Mouse (Mus musculus) midbrain, embryonic 16.5 days (tissue): ENCODE measurements at regions not wholly inside any gene's neighbourhood (a gene's known extent, or its start where the extent isn't known, plus 50 kb on each side); places are given as distances from the start of the nearest gene placed in this dataset.

Experiments
- ATAC-seq: fragments of 200-750 bp; cut with Nextera tagmentation; 2 replicates; pipeline ENCODE4 v1.8.0; 2017; ENCODE audit warnings: moderate TSS enrichment
- H3K27ac ChIP-seq: fragments of 300-500 bp; sonication (generic); 2 replicates; pipeline ENCODE4 v1.5.1; 2014; ENCODE audit warnings: mild to moderate bottlenecking, low read length, mixed read lengths
- H3K27me3 ChIP-seq: fragments of 300-500 bp; sonication (generic); 2 replicates; pipeline ENCODE4 v1.6.1; 2014; ENCODE audit warnings: low read depth, low read length, mixed read lengths; ENCODE audit not compliant: control insufficient read depth, insufficient read depth
- H3K36me3 ChIP-seq: fragments of 300-500 bp; sonication (generic); 2 replicates; pipeline ENCODE4 v1.6.1; 2014; ENCODE audit warnings: mild to moderate bottlenecking, low read length, moderate library complexity, mixed read lengths; ENCODE audit not compliant: control insufficient read depth, insufficient read depth
- H3K4me1 ChIP-seq: fragments of 300-500 bp; sonication (generic); 2 replicates; pipeline ENCODE4 v1.6.1; 2014; ENCODE audit warnings: mild to moderate bottlenecking, low read length, mixed read lengths; ENCODE audit not compliant: control insufficient read depth, insufficient read depth
- H3K4me2 ChIP-seq: fragments of 300-500 bp; sonication (generic); 2 replicates; pipeline ENCODE4 v1.6.1; 2014; ENCODE audit warnings: mild to moderate bottlenecking, low read length, mixed read lengths
- H3K4me3 ChIP-seq: fragments of 300-500 bp; sonication (generic); 2 replicates; pipeline ENCODE4 v1.5.1; 2014; ENCODE audit warnings: low read depth, mild to moderate bottlenecking, low read length, moderate library complexity, mixed read lengths
- H3K9ac ChIP-seq: fragments of 300-500 bp; sonication (generic); 2 replicates; pipeline ENCODE4 v1.6.1; 2014; ENCODE audit warnings: low read depth, low read length, mixed read lengths
- H3K9me3 ChIP-seq: fragments of 300-500 bp; sonication (generic); replicated peaks from 2 replicates; pipeline ENCODE4 v1.6.1; 2014; ENCODE audit warnings: mild to moderate bottlenecking, low read length, mixed read lengths; ENCODE audit not compliant: control insufficient read depth, poor library complexity, severe bottlenecking
- whole genome bisulfite sequencing: fragments of 180-500 bp; shearing (Covaris S2); extraction: QIAGEN DNeasy Blood & Tissue Kit; methylation state at CpG from one replicate; pipeline ENCODE4 v1.1.7; 2014; 5-methylcytosine and 5-hydroxymethylcytosine counted together

DNA sequence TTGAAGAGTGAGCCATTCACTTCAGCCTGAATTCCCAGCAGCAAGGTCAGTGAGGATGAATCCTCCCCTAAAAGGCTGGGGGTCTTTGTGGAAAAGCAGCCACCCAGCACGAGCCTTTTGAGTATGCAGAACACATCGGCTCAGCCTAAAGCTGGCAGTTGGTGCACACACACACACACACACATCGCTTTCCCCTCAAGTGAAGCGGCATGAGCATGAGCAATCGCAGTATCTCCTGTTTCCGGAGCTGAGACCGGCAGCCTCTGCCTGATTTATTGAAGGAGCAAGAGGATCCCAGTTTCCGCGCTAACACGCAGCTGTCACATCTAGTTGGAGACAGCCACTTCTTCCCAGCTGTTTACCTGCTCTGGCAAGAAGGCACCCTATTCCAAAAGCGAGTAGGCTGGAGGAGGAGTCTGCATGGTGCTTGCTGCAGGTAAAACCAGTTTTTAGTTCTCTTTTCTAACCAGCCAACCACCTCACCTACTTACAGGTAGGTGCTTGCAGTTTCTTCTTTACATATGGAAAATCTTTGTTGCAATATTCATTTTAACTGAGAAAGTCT is 962.9 kb downstream of the Fam181b start:
- H3K9ac ChIP-seq = peak overlapping the region; percentile 65
- no peaks in the 10 kb centered on the region for H3K27me3 ChIP-seq
- WGBS = 3% methylated on average over 11 of the region's 11 CpGs
- no peaks in the 10 kb centered on the region for H3K36me3 ChIP-seq
- ATAC-seq = peak; percentile 93
- H3K4me3 ChIP-seq = peak overlapping the region; percentile 38
- peaks cover 9% of the 10 kb centered on the region for H3K4me1 ChIP-seq
- no peaks in the 10 kb centered on the region for H3K9me3 ChIP-seq
- peak overlapping the region; percentile 57 for H3K4me2 ChIP-seq
- H3K27ac ChIP-seq = peak overlapping the region; percentile 63

DNA sequence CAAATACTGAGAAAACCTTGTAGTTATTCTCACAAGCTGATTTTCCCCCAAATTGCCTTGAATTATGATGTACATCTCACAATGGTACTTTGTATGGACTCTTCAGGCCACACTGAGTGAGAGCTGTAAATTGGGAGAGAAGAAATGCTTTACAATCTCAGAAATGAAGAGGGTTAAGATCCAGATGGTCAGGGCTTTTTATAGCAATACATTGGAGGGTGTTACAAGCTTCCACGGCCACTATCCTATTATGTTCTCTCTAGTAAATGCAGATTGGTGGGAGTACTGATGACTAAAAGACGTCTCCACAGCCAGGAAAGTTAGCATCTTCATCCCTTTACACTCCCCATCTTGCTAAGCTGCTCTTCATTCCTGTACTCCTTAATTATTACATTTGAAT is 965.8 kb downstream of the Fam181b start:
- H3K27me3 ChIP-seq = no peaks in the 10 kb centered on the region
- no peak overlapping the region for H3K4me2 ChIP-seq
- H3K9me3 ChIP-seq = no peaks in the 10 kb centered on the region
- no peaks in the 10 kb centered on the region for H3K36me3 ChIP-seq
- peaks cover 9% of the 10 kb centered on the region for H3K4me1 ChIP-seq
- H3K9ac ChIP-seq = no peak overlapping the region
- H3K4me3 ChIP-seq = no peak overlapping the region
- 48% methylated on average over 2 of the region's 2 CpGs for WGBS
- no peak overlapping the region for H3K27ac ChIP-seq
- no peak for ATAC-seq

DNA sequence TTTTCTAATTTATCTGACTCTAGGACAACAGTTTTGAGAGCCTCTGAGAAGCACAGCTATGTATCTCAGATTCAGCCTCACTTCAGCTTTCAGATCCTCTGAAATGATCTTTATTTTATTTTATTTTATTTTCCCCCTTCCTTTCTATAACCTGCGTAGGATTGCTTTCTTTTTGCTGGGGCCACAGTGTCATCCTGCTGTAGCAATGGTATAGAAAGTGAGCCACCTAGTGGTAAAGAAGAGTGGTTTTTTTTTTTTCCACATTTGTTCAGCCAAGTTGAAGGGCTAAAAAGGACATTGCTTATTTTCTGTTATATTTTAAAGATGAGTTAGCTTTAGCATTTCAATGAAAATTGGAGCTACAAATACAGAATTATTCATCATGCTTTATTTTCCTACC is 966.4 kb downstream of the Fam181b start:
- peak; percentile 26; the same call in 1 of the 2 replicates for ATAC-seq
- WGBS = 35% methylated on average over 1 of the region's 1 CpGs
- Histone ChIP-seq H3K4me2 (no peak overlapping the region), H3K9ac (no peak overlapping the region), H3K4me3 (no peak overlapping the region), H3K9me3 (no peaks in the 10 kb centered on the region), H3K27me3 (no peaks in the 10 kb centered on the region), H3K27ac (no peak overlapping the region), H3K36me3 (no peaks in the 10 kb centered on the region), H3K4me1 (peaks cover 9% of the 10 kb centered on the region)

DNA sequence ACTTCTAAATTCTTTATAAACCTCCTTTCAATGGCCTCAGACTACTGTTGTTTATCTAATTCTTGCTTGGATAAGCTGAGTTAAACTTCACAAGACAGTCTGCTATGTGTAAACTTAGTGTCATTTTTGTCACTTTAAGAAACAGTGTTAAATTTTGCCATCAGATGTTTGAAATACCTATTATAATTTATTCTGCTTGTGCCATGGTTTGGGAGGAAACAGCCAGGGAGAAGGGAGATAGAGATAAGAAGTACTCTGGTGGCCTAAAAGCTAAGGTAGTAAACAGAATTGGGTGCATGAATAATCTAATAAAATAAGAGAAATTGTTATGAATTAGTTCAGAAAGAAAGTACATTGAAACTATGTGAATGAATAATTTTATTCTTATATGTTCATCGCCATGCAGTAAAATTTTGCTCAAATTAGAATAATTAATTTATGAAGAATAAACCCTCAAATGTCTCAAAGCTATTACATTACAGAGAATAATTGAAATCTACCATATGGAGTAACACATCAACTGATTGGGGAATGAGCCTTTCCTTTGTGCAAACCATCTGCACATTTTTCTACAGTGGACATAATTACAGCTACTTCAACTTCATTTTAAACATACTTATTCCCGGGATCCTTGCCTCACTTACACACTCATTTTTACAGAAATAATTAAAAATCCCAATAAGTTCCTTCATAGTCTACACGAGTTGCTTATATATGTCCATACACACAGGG is 982.3 kb downstream of the Fam181b start:
- WGBS = 81% methylated on average over 3 of the region's 3 CpGs
- no peak overlapping the region for H3K4me2 ChIP-seq
- no peak for ATAC-seq
- H3K4me1 ChIP-seq = no peaks in the 10 kb centered on the region
- no peaks in the 10 kb centered on the region for H3K9me3 ChIP-seq
- H3K27ac ChIP-seq = no peak overlapping the region
- no peaks in the 10 kb centered on the region for H3K36me3 ChIP-seq
- no peak overlapping the region for H3K9ac ChIP-seq
- no peaks in the 10 kb centered on the region for H3K27me3 ChIP-seq
- no peak overlapping the region for H3K4me3 ChIP-seq
